Mouse (Mus musculus) heart, postnatal 14 days (tissue): Measurements from ENCODE around the gene Plac8. TPM values are rescaled to one million over a fixed set of nuclear protein-coding genes. Genes with fewer than 3 reads are reported as not detected.

ENCODE experiments used
- DNase-seq, 2 experiments: peaks; one replicate each; pipeline ENCODE4 v3.0.0; 2021 to 2022
- intact Hi-C: fragments of 180-260 bp; cut with DNase I; formaldehyde crosslinking; loops from one replicate; pipeline ENCODE4 v1.15.1; 2025
- long read RNA-seq, 2 experiments: library from polyadenylated mRNA; stranded (forward); transcript quantifications; one replicate each; pipeline ENCODE4 v2.0.0; 2021
- total RNA-seq, 2 experiments: library from RNA; stranded (reverse); gene quantifications; 2 replicates each; pipeline ENCODE4 v1.2.3; 2021

Plac8 gene
- 1 to 10 TPM; 1.5 to 2.4 TPM for total RNA-seq
- long read RNA-seq, experiment 1 = 0 reads
- long read RNA-seq, experiment 2 = 0 reads

- DNase-seq = no peak
- intact Hi-C loops = no loop called here
Observed at GRCm38 (mm10) chr5:100572069-100572468, at the start of gene Plac8. Gene Plac8, minus strand, starts transcription at chr5:100572245.

- DNase-seq = no peak
Observed at GRCm38 (mm10) chr5:100620952-100621351, 48.9 kb upstream of the Plac8 start.

DNA sequence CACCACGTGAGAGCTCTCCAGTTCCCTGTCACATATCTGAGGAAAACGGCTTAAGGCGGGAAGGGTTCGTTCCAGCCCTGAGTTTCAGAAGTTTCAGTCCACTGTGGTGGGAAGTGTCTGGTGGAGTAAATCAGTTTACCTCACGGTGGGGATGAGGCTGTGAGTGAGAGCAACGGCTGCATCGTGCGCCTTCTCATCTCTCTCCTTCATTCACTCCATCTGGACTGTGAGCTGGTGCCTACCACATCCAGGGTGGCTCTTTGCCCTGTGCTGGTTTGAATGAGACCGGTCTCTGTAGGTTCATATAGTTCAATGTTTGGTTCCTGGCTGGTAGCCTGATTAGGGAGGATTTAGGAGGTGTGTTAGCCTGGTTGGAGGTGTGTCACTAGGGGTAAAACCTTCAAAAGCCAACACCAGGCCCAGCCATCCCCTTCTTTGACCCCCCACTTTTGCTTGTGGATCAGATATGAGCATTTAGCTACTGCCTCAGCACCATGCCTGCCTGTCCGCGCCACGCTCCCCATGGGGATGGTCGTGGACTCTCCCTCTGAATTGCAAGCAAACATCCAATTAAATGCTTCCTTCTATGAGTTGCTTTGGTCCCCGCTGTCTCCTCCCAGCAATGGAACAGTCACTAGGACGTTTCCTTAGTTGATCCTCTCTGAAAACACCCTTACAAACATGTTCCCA lies 47.7 kb upstream of the Plac8 start:
- no peak for DNase-seq
- intact Hi-C loops = no loop called here

More at GRCm38 (mm10) chr5:100620952-100621351, 48.9 kb upstream of the Plac8 start:
- intact Hi-C loops = no loop called here

- no peak for DNase-seq
- intact Hi-C loops = no loop called here
Observed at GRCm38 (mm10) chr5:100613896-100614768, 42.1 kb upstream of the Plac8 start.

GRCm38 (mm10) chr5:100607868-100608267 lies 35.8 kb upstream of the Plac8 start:
- intact Hi-C loops = no loop called here

GRCm38 (mm10) chr5:100607090-100607762 lies 35.2 kb upstream of the Plac8 start:
- intact Hi-C loops = no loop called here
- peak; percentile 5 to 32 for DNase-seq

More at GRCm38 (mm10) chr5:100607868-100608267, 35.8 kb upstream of the Plac8 start:
- no peak for DNase-seq

GRCm38 (mm10) chr5:100605828-100606229 lies 33.8 kb upstream of the Plac8 start:
- peak; percentile 67 to 78 for DNase-seq
- intact Hi-C loops = no loop called here

GRCm38 (mm10) chr5:100604061-100604460 lies 32.0 kb upstream of the Plac8 start:
- intact Hi-C loops = no loop called here
- DNase-seq = no peak

- intact Hi-C loops = no loop called here
- DNase-seq = no peak
Observed at GRCm38 (mm10) chr5:100601864-100602263, 29.8 kb upstream of the Plac8 start.

DNA sequence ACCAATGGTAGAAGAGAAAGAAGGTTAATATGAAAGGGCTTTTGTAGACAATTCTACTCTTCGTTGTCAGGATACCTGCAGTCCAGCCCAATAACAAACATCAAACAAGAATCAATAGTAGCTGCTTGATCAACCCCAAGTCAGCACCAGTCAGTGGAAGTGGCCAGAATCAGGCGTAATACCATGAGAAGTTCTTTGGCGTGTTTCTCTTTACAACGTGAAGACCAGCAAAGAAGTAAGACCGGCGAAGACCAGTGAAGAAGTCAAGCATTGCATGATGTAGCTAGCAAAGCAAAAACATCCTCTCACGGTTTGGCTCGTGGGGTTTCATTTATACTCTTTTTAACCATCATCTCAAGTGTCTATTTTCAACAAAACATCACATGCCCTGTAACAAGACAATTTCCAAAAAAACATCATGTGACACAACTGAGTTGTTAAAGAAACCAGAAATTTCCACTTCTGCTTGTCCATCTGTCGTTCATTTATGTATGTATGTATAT lies 27.0 kb upstream of the Plac8 start:
- intact Hi-C loops = no loop called here
- no peak for DNase-seq

GRCm38 (mm10) chr5:100597886-100598485 lies 25.9 kb upstream of the Plac8 start:
- intact Hi-C loops = no loop called here
- DNase-seq = no peak

DNA sequence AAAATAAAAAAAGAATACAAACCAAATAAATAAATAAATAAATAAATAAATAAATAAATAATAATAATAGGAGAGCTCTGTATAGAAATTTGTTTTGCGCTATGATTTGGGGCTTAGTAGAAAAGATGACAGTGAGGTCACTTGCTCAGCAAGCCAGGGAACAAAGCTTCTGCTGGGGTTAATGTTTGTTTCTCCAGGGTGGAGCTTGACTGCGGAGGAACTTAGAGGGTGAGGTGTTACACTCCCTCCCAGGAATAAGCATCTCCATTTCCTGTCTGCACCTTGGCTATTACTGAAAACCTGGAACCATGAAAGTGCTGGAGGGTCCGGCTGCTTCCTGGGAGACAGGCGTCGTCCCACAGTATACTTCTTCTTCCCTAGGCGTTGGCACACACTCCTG lies 24.0 kb upstream of the Plac8 start:
- DNase-seq = no peak
- intact Hi-C loops = no loop called here

- intact Hi-C loops = no loop called here
- DNase-seq = no peak
Observed at GRCm38 (mm10) chr5:100594803-100595467, 22.9 kb upstream of the Plac8 start.

DNA sequence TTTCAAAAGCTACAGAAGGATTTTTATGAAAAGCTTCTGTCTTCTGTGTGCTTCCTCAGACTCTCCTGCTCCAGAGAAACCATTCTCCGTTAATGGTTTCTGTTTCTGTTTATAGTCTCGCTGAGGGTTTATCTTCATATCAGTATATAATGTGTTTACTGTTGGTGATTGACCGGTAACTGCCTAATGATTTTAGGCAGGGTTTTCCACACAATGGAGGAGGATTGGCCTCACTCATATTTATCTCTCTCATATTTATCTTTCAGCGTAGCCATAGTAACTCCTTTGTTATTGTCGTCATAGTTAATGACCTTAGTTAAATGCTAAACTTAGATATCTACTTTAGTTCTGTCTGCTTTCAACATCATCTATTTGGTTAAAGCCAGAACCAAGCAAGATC lies 18.5 kb upstream of the Plac8 start:
- no peak for DNase-seq

GRCm38 (mm10) chr5:100587626-100588025 lies 15.6 kb upstream of the Plac8 start:
- no peak for DNase-seq
- intact Hi-C loops = no loop called here

More for the DNA sequence above, 18.5 kb upstream of the Plac8 start:
- intact Hi-C loops = no loop called here

- no peak for DNase-seq
- intact Hi-C loops = no loop called here
Observed at GRCm38 (mm10) chr5:100587136-100587535, 15.1 kb upstream of the Plac8 start.

GRCm38 (mm10) chr5:100585657-100586056 lies 13.6 kb upstream of the Plac8 start:
- intact Hi-C loops = no loop called here
- no peak for DNase-seq

GRCm38 (mm10) chr5:100585206-100585644 lies 13.2 kb upstream of the Plac8 start:
- DNase-seq = no peak
- intact Hi-C loops = no loop called here

DNA sequence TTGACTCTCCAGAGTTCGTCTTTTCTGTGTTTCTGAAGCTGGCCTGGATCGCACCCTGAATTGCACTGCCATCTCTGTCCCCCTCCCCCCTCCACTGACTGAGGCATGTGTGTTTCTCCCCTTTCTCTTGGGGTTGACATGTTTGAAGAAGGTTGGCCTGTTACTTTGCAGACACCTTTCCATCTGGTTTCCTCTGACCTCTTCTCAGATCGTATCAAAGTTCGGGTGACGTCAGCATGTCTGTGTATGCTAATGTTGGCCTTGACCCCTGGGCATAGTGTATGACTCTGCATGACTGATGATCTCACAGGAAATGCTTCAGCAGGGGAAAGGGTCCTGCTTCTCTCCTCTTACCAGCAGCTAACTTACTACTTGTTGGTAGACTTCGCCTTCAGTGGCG lies 11.0 kb upstream of the Plac8 start:
- DNase-seq = no peak
- intact Hi-C loops = no loop called here

GRCm38 (mm10) chr5:100582435-100582826 lies 10.4 kb upstream of the Plac8 start:
- no peak for DNase-seq
- intact Hi-C loops = no loop called here
